Mouse (Mus musculus): ENCODE measurements around the gene Tmem255a.

Tmem255a gene

GRCm38 (mm10) chrX:38166064-38166463 lies 86.2 kb downstream of the Tmem255a start:
- no peak for DNase-seq (ENCODE audit: low read depth)

- no peak for DNase-seq (ENCODE audit: low read depth)
Observed at GRCm38 (mm10) chrX:38165315-38165714, 86.9 kb downstream of the Tmem255a start.

DNA sequence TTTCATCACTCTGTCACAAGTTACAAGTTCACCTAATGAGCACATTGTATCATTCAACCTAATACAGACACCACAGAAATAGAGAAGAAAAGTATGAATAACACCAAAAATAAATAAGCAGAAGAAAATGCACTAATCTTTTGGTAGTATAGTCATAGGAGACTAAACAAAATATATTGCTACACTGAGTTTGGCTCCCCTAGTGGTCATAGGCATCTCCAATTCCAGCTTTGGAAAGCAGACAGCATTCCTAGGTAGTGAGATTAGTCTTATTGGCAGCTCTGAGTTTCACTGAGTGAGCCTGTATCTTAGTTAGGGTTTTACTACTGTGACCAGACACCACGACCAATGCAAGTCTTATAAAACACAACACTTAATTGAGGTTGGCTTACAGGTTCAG lies 93.1 kb downstream of the Tmem255a start:
- no peak for DNase-seq (ENCODE audit: low read depth)

Data from c-Kit-positive CD71-positive TER-119-negative erythroid progenitor cells, embryonic 14.5 days (primary cell).